Mouse (Mus musculus) liver, embryonic 15.5 days (tissue): ENCODE measurements around the gene Ckap5. TPM values are rescaled to one million over a fixed set of nuclear protein-coding genes. Genes with fewer than 3 reads are reported as not detected.

Source experiments
- ATAC-seq: fragments of 200-750 bp; cut with Nextera tagmentation; 2 replicates; pipeline ENCODE4 v1.8.0; 2017; ENCODE audit warnings: moderate number of reproducible peaks, mild to moderate bottlenecking, moderate library complexity; ENCODE audit not compliant: insufficient read depth
- H3K27ac ChIP-seq: fragments of 300-500 bp; sonication (generic); replicated peaks from 2 replicates; pipeline ENCODE4 v1.5.1; 2015; ENCODE audit warnings: mild to moderate bottlenecking, inconsistent platforms
- H3K27me3 ChIP-seq: fragments of 300-500 bp; sonication (generic); 2 replicates; pipeline ENCODE4 v1.6.1; 2015; ENCODE audit warnings: mild to moderate bottlenecking, inconsistent platforms
- H3K36me3 ChIP-seq: fragments of 300-500 bp; sonication (generic); replicated peaks from 2 replicates; pipeline ENCODE4 v1.6.1; 2015; ENCODE audit warnings: moderate library complexity, mild to moderate bottlenecking, inconsistent platforms
- H3K4me1 ChIP-seq: fragments of 300-500 bp; sonication (generic); replicated peaks from 2 replicates; pipeline ENCODE4 v1.6.1; 2015; ENCODE audit warnings: inconsistent platforms
- H3K4me2 ChIP-seq: fragments of 300-500 bp; sonication (generic); 2 replicates; pipeline ENCODE4 v1.6.1; 2015; ENCODE audit warnings: moderate library complexity, mild to moderate bottlenecking, inconsistent platforms
- H3K4me3 ChIP-seq: fragments of 300-500 bp; sonication (generic); replicated peaks from 2 replicates; pipeline ENCODE4 v1.5.1; 2015; ENCODE audit warnings: mild to moderate bottlenecking, inconsistent platforms
- H3K9ac ChIP-seq: fragments of 300-500 bp; sonication (generic); 2 replicates; pipeline ENCODE4 v1.6.1; 2015; ENCODE audit warnings: moderate library complexity, mild to moderate bottlenecking, inconsistent platforms
- H3K9me3 ChIP-seq: fragments of 300-500 bp; sonication (generic); replicated peaks from 2 replicates; pipeline ENCODE4 v1.6.1; 2016; ENCODE audit warnings: inconsistent platforms
- WGBS: fragments of 180-500 bp; shearing (Covaris S2); methylation state at CpG from one replicate; pipeline ENCODE4 v1.1.7; 2015; ENCODE audit warnings: mixed read lengths; ENCODE audit not compliant: insufficient replicate concordance; 5-methylcytosine and 5-hydroxymethylcytosine counted together
- polyA plus RNA-seq: library from polyadenylated mRNA; unstranded; fragments of >200 nt; fragmentation: Nextera tagmentation; extraction: Ambion mirVana; gene quantifications from 2 replicates; pipeline ENCODE4 v1.2.1, GENCODE M21; 2015

The Ckap5 gene
- polyA plus RNA-seq, 1 experiment from 2014 or later = 40.6 TPM

- Histone ChIP-seq H3K9me3 (no peaks in the 10 kb centered on the region), H3K36me3 (peaks cover 3% of the 10 kb centered on the region; the same call in 1 of the 2 replicates), H3K9ac (no peak overlapping the region), H3K4me3 (no peak overlapping the region), H3K27ac (no peak overlapping the region), H3K4me1 (peaks cover 67% of the 10 kb centered on the region), H3K4me2 (no peak overlapping the region), H3K27me3 (no peaks in the 10 kb centered on the region)
- no peak for ATAC-seq
- 51% methylated on average over 6 of the region's 6 CpGs for WGBS
These were observed 112.4 kb downstream of the Ckap5 start for GRCm38 (mm10) chr2:91638931-91639330.

DNA sequence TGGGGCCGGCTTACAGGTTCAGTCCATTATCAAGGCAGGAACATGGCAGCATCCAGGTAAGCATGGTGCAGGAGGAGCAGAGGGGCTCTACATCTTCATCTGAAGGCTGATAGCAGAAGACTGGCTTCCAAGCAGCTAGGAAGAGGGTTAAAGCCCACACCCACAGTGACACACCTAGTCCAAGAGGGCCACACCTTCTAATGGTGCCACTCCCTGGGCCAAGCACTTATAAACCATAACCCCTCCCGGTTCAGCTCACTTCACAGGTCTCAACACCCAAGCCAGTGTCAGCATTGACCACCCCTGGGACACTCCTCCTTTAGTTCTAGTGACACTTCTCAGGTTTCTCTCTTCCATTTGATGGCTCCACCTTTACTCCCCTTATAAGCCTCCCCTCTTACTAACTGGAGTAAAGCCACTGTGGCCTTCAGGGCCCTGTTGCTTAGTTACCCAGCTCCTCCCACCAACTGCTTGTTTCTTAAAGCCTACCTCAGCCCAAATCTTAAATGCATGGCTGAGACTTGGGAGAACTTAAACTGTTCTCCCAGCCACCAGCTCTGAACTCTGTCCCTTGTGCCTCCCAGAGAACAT lies 116.4 kb downstream of the Ckap5 start:
- Histone ChIP-seq H3K27ac (peak overlapping the region; percentile 29), H3K9ac (no peak overlapping the region), H3K4me1 (peaks cover 46% of the 10 kb centered on the region), H3K27me3 (no peaks in the 10 kb centered on the region), H3K9me3 (no peaks in the 10 kb centered on the region), H3K36me3 (peaks cover 43% of the 10 kb centered on the region), H3K4me3 (no peak overlapping the region), H3K4me2 (peak overlapping the region; percentile 39)
- 54% methylated on average over 2 of the region's 2 CpGs for WGBS
- ATAC-seq = peak; percentile 83

DNA sequence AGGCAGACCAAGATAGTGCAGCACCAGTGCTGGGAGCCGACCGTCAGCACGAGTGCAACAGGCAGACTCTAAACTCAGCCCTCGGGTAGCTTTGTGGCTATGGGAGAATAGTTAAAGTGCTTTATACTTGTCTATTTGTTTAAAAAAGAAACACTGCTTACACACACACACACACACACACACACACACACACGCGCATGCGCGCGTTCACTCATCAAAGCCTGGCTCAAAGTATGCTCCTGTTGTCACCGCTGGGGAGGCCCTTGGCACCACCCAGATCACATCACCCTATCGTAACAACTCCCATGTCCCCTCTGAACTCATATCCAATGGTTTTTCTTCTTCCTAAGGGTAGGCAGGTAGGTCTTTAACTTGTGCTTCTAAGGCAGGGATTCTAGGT lies 117.5 kb downstream of the Ckap5 start:
- Histone ChIP-seq H3K9ac (no peak overlapping the region), H3K4me2 (no peak overlapping the region), H3K4me3 (no peak overlapping the region), H3K36me3 (peaks cover 44% of the 10 kb centered on the region), H3K27me3 (no peaks in the 10 kb centered on the region), H3K27ac (peak overlapping the region; percentile 53; the same call in 1 of the 2 replicates), H3K4me1 (peaks cover 57% of the 10 kb centered on the region), H3K9me3 (no peaks in the 10 kb centered on the region)
- ATAC-seq = no peak
- 90% methylated on average over 11 of the region's 11 CpGs for WGBS

DNA sequence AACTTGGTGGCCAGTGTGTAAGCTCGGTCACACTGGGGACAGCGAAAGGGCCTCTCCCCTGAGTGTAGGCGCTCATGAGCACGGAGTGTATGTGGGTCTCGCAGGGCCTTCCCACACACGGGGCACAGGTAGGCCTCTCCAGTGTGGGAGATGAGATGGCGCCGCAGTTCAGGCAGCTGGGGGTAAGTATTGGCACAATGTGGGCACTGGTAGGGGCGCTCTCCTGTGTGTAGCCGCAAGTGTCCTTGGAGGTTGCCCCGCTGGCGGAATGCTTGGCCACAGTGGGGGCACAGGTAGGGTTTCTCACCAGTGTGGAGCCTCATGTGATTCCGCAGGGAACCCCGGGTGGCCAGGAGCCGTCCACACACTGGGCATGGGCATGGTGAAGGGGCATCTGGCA lies 118.8 kb downstream of the Ckap5 start:
- H3K4me3 ChIP-seq = no peak overlapping the region
- H3K9ac ChIP-seq = no peak overlapping the region
- H3K4me2 ChIP-seq = no peak overlapping the region
- H3K27ac ChIP-seq = no peak overlapping the region
- H3K9me3 ChIP-seq = no peaks in the 10 kb centered on the region
- H3K4me1 ChIP-seq = peaks cover 55% of the 10 kb centered on the region
- no peak for ATAC-seq
- 92% methylated on average over 15 of the region's 15 CpGs for WGBS
- no peaks in the 10 kb centered on the region for H3K27me3 ChIP-seq
- peaks cover 44% of the 10 kb centered on the region for H3K36me3 ChIP-seq

DNA sequence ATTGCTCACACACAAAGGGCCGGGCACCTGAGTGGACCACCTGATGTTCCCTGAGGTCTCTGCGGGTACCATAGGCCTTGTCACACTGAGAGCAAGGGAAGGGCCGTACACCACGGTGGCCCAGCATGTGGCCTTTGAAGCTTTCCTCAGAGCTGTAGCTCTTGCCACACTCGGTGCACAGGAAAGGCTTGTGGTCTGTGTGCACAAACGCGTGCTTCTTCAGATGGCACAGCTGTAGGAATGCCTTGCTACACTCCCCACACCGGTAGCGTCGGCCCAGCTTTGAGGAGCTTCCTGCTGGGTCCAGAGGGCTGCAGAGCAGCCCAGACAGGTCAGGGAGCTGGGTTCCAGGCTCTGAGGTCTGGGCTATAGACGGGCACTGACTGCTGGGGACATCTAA lies 119.2 kb downstream of the Ckap5 start:
- no peak overlapping the region for H3K4me3 ChIP-seq
- ATAC-seq = no peak
- H3K9ac ChIP-seq = no peak overlapping the region
- peaks cover 55% of the 10 kb centered on the region for H3K4me1 ChIP-seq
- peaks cover 44% of the 10 kb centered on the region for H3K36me3 ChIP-seq
- no peak overlapping the region for H3K4me2 ChIP-seq
- H3K27me3 ChIP-seq = no peaks in the 10 kb centered on the region
- H3K9me3 ChIP-seq = no peaks in the 10 kb centered on the region
- H3K27ac ChIP-seq = no peak overlapping the region
- 83% methylated on average over 11 of the region's 11 CpGs for WGBS

- ATAC-seq = no peak
- H3K9me3 ChIP-seq = no peaks in the 10 kb centered on the region
- no peak overlapping the region for H3K4me3 ChIP-seq
- H3K27ac ChIP-seq = no peak overlapping the region
- H3K27me3 ChIP-seq = no peaks in the 10 kb centered on the region
- H3K36me3 ChIP-seq = peaks cover 44% of the 10 kb centered on the region
- peaks cover 59% of the 10 kb centered on the region for H3K4me1 ChIP-seq
- H3K4me2 ChIP-seq = no peak overlapping the region
- H3K9ac ChIP-seq = no peak overlapping the region
- WGBS = 27% methylated on average over 1 of the region's 1 CpGs
These were observed 120.2 kb downstream of the Ckap5 start for GRCm38 (mm10) chr2:91646733-91647132.

GRCm38 (mm10) chr2:91649152-91649551 lies 122.6 kb downstream of the Ckap5 start:
- Histone ChIP-seq H3K9ac (peak overlapping the region; percentile 67), H3K4me1 (peaks cover 49% of the 10 kb centered on the region), H3K27me3 (no peaks in the 10 kb centered on the region), H3K36me3 (peaks cover 59% of the 10 kb centered on the region), H3K27ac (peak overlapping the region; percentile 84), H3K9me3 (no peaks in the 10 kb centered on the region), H3K4me2 (peak overlapping the region; percentile 86), H3K4me3 (peak overlapping the region; percentile 71)
- 1% methylated on average over 15 of the region's 15 CpGs for WGBS
- no peak for ATAC-seq

GRCm38 (mm10) chr2:91649553-91650359 lies 123.2 kb downstream of the Ckap5 start, which contains the start of the genes Zfp408 and Arhgap1:
Gene Zfp408 (minus strand): TSS chr2:91649791.
Gene Arhgap1 (plus strand): TSS chr2:91649860.
- Histone ChIP-seq H3K27me3 (no peaks in the 10 kb centered on the region), H3K27ac (peak within 1 kb of the TSS; percentile 84), H3K4me2 (peak within 1 kb of the TSS; percentile 86), H3K9ac (peak within 1 kb of the TSS; percentile 67), H3K9me3 (no peaks in the 10 kb centered on the region), H3K4me3 (peak within 1 kb of the TSS; percentile 71), H3K36me3 (peaks cover 59% of the 10 kb centered on the region), H3K4me1 (peaks cover 43% of the 10 kb centered on the region)
- under 1% methylated on average over 44 of the region's 44 CpGs for WGBS
- ATAC-seq = peak; percentile 90

DNA sequence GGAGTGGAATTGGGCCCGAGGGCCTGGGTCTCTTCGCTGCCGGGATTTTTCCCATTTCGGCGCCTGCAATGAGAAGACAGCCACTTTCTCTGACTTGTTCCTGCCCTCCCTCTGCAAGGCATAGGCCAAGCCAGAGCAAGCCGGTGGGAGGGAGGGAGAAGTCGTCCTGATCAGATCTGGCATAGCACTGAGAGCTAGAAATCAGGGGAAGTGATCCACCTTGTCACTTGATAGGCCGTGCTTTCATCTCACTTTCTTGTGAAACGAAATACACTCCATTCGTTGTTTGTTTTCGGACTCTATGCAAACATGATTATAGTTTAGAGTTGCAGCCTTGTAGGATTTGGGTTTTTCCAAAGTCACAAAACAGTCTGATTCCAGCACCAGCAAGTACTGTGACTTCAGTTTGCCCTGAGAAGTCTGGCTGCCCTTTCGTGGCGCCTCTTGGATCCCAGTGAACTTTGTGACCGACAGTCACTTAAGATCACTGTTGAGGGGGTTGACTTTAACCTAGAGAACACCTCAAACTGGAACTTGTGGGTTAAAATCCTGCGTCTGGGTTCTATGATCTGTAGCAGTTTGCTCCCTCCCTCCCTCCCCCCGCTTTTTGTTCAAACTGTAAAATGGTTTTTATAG lies 123.9 kb downstream of the Ckap5 start:
- Histone ChIP-seq H3K36me3 (peaks cover 59% of the 10 kb centered on the region), H3K9me3 (no peaks in the 10 kb centered on the region), H3K4me3 (peak overlapping the region; percentile 71), H3K4me2 (peak overlapping the region; percentile 86), H3K27ac (peak overlapping the region; percentile 84), H3K27me3 (no peaks in the 10 kb centered on the region), H3K4me1 (peaks cover 41% of the 10 kb centered on the region), H3K9ac (peak overlapping the region; percentile 62)
- peak; percentile 49 for ATAC-seq
- WGBS = 6% methylated on average over 16 of the region's 16 CpGs

DNA sequence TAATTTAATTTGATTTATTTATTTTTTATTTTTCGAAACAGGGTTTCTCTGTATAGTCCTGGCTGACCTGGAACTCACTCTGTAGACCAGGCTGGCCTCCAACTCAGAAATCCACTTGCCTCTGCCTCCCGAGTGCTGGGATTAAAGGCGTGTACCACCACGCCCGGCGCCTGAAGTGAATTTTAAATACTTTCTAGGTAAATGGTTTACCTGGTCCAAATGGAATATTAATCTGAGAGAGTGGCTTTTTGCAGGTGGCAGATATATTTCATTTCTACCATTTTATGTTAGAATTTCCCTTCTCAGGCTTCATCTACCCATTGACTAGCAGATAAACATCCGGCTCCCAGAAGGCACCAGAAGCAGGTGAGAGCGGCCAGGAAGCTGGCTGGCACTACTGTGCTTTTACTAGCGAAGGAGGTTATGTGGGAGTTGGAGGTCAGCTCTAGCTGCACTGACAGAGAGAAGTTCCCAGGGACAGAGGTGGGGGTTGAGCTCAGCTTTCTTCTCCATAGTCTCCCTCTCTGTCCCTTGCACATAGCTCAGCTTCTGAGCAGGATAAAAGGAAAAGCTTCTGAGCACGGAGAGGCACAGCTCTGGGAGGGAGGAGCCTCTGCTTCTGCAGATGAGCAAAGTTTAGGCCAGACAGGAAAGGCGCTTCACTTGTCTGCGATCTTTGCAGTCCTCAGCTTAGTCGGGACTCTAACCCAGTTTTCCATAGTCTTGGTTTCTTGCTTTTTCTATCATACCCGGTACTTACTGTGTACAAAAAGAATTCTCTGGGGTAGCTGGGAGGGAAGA lies 125.1 kb downstream of the Ckap5 start:
- peak overlapping the region; percentile 71 for H3K4me3 ChIP-seq

More for the DNA sequence above, 125.1 kb downstream of the Ckap5 start:
- Histone ChIP-seq H3K36me3 (peaks cover 59% of the 10 kb centered on the region), H3K9me3 (no peaks in the 10 kb centered on the region), H3K9ac (no peak overlapping the region), H3K27ac (no peak overlapping the region; the same call in 1 of the 2 replicates), H3K27me3 (no peaks in the 10 kb centered on the region), H3K4me2 (peak overlapping the region; percentile 86), H3K4me1 (peaks cover 41% of the 10 kb centered on the region)
- ATAC-seq = no peak
- 77% methylated on average over 14 of the region's 14 CpGs for WGBS
